Mouse (Mus musculus): ENCODE results near the gene B230118H07Rik.

DNA sequence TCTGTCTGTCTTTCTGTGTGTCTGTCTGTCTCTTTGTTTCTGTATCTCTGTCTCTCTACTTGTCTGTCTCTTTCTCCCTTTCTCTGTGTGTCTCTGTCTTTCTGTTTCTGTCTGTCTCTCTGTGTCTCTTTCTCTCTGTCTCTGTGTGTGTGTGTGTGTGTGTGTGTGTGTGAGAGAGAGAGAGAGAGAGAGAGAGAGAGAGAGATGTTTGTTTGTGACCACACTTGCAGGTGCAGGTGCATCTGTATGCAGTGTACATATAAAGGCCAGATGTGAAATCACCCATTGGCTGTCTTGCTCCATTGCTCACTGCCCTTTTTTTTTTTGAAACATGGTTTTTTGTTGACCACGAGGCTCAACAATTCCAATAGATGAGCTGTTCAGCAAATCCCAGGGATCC lies 1.1 kb upstream of the B230118H07Rik start:
- TF ChIP-seq CTCF (IDR thresholded peaks at IDR 0.05; ENCODE audit: insufficient read depth, low read length): no peak
- no peak for TF ChIP-seq POLR2A (IDR thresholded peaks at IDR 0.05; ENCODE audit: borderline replicate concordance, extremely low read depth, low read depth, low read length)

Data from lung, adult 2 months (tissue).